Mouse (Mus musculus): ENCODE results near the gene Sort1.

- TF ChIP-seq CTCF (IDR thresholded peaks at IDR 0.05; ENCODE audit: low read depth, low read length) (no peak), GATA1 (IDR thresholded peaks at IDR 0.05; ENCODE audit: borderline replicate concordance, low read length) (no peak)
Measured at GRCm38 (mm10) chr3:108285078-108285711, 1.3 kb downstream of the Sort1 start.

Measured in G1E (cell line).